Mouse (Mus musculus): Measurements from ENCODE around the gene Sept11. TPM values are rescaled to one million over a fixed set of nuclear protein-coding genes. Genes with fewer than 3 reads are reported as not detected.

Gene Sept11
- total RNA-seq, 2 experiments from 2014 or later = 204 to 212 TPM

DNA sequence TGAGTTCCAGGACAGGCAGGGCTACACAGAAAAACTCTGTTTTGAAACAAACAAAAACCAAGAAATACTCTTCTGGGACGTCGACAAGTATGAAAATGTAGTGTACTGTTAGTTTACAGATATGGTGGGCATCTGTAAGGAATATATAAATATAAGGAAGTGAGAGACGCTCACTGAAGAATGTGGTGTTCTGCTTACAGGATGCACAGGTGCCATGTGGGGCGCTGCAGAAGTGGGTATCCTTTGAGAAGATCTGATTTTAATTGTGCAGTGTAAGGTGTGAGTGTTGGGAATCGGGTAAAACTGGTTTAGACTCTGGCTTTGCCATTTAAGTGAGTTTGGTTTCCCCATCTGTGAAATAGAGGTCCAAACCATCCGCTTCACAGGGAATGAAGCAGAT, 32.1 kb downstream of the Sept11 start:
- no peak for DNase-seq
- intact Hi-C loops (cut with DNase I) = no loop called here

DNA sequence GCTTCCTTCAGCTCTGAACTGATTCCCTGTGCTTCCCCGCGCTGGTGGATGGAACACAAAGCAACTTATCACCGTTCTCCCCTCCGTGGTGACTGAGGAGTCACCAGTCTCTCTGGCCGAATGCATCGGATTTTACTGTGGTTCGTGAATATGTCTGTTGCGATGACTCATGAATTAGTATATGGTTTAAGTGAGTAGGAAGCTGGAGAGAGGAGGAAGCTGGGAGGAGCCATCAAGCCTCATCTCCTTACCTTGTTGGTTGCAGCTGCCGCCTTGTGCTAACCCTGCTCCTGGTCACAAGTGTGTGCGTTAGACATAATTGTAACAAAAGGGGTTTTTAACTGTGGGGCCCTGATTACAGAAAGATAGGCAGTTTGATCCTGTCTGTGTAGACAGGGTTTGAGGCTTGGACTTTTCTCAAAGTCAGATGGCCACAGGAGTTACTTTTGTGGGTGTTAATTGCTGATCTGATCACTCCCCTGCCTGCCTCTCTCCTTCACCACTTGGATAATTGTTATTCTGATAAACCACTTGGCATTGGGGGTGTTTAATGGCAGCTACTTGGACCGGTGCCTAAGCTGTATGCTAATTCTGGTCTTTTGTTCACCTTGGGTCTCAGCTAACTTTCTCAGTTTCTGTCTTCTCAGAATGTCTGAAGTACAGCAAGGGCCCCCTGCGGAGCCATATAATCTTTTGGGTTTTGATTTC, 33.1 kb downstream of the Sept11 start:
- intact Hi-C loops (cut with DNase I) = no loop called here
- DNase-seq = no peak

DNA sequence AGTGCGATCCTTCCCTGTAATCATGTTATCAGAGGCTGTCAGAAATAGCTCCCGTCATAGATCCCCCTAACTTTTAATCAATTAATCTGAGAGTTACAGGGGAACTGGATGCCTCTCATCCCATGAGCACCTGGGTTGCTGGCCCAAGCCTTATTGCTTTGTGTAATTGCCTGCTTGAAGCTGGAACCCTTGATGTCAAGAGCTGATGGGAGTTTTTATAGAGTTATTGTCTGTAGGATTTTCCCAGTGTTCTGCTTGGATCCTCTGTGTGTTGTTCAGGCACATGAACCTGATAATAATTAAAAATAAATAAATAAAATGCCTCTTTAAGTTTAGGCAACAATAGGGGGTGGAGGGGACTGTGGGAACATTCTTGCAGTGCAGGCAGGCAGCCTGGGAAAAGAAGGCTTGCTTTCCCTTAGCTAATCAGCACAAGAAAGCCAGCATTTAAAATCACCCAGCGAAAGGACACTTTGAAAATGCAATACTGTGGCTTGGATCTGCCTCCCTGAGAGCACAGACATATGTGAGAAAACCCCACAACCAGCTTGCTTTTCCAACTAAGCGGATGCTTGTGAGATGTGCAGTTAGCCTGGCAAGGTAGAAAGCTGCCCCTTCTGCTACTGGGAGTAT, 33.8 kb downstream of the Sept11 start:
- DNase-seq = no peak
- intact Hi-C loops (cut with DNase I) = no loop called here

DNA sequence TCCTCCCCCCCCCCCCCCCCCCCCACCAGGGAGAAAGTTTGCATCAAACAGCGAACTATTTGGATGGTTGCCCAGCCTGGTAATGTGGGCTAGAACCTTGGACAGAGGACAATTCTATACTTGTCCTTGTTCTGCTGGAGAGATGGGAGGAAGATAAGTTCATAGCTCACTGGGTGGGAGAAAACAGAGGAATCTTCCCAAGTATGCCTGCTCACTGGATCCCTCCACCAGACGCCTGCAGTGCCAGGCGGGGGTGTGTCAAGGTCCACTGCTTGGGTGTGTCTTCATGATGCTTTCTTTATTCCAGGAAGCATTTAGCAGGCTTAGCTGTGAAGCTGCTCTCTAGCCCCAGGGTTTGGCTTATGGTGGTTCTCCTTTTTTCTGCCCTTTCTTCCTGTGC, 34.5 kb downstream of the Sept11 start:
- intact Hi-C loops (cut with DNase I) = no loop called here
- no peak for DNase-seq

DNA sequence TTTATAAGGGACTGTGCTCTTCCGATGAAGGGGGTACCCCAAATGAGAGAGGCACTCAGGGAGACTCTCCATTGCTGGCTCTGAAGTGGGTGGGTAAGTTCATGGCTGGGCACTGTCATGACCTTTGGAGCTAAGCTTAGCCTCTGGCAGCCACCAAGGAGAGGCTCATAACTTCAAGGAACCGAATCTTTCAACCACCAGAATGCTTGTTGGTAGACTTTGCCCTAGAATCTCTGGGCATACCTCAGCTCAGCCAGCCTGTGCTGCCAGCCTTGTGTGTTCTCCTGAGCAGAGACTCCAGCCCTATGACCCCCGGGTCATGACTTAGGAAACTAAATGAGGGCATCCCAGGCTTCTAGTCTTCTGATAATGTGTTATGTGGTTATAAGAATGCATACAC, 35.5 kb downstream of the Sept11 start:
- no peak for DNase-seq

DNA sequence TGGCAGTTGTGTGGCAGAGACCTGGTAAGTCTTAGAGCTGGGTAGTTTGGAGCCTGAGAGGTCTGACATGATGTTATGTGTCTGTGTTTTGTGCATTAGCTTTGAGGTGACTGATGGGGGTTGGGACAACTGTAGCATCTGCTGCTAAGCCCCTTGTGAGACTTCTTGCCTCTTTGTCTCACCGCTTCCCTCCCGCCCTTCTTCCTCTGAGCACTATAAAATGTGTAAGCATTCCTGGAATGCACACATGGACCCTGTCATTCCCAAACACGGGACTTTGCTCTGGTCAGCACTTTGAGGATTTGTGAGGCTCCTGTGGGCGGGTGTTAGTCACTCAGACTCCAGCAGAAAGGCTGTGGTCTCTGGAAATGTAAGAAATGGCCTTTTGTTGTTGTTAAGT, 36.7 kb downstream of the Sept11 start:
- DNase-seq = no peak
- intact Hi-C loops (cut with DNase I) = no loop called here

More for the DNA sequence above, 35.5 kb downstream of the Sept11 start:
- intact Hi-C loops (cut with DNase I) = no loop called here

DNA sequence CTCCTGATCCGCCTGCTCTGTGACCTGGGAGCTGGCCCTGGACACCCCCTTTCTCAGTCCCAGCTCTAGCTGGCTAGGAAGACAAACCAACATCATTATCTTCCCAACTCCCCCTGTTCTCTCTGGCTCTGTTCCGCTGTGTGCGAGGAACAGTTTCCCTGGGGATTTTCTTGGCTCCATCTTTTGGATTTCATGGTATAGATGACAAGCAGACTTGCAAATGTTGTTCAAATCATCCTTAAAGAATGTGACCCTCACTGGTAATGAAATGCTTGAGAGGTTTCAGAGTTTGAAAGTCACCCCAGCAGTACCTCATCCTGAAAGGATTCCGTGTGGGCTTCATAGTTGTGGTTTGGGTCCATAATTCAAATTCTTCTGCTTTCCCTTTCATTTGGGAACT, 38.2 kb downstream of the Sept11 start:
- intact Hi-C loops (cut with DNase I) = no loop called here
- DNase-seq = no peak

DNA sequence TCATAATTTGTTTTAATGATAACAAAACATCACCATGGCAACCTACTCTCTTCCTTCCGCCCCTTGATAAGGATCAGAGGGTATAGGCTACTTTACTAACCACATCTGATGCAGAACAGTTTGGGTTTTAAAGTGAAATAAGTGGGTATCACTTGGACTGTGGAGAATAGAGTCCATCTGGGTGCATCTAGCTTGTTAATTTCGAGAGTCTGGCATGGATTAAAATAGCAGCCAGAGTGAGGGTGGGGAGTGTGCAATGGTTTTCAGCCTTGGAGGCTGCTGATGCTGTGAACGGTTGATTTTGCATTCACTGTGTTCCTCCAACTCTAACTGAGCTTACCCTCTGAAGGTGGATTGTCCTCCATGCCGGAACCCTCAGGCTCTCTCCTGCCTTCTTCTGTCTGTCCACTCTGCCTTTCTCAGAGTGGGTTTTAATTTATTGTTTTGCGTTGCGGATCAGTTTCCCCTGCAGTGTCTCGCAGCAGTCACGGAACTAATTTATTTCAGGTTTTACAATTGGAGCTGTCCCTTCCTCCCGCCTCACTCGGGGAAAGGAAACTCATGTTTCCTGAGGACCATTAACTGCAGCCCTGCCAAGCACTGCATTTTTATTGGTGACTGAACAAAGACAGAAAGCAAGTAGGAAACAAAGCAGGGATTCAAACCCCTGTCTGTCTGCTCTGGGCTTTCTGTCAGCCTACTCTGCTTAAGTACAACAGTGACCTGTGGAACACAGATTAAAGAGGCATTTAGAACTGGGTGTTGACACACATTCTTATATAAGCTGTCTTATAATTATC, 40.4 kb downstream of the Sept11 start:
- no peak for DNase-seq
- intact Hi-C loops (cut with DNase I) = no loop called here

DNA sequence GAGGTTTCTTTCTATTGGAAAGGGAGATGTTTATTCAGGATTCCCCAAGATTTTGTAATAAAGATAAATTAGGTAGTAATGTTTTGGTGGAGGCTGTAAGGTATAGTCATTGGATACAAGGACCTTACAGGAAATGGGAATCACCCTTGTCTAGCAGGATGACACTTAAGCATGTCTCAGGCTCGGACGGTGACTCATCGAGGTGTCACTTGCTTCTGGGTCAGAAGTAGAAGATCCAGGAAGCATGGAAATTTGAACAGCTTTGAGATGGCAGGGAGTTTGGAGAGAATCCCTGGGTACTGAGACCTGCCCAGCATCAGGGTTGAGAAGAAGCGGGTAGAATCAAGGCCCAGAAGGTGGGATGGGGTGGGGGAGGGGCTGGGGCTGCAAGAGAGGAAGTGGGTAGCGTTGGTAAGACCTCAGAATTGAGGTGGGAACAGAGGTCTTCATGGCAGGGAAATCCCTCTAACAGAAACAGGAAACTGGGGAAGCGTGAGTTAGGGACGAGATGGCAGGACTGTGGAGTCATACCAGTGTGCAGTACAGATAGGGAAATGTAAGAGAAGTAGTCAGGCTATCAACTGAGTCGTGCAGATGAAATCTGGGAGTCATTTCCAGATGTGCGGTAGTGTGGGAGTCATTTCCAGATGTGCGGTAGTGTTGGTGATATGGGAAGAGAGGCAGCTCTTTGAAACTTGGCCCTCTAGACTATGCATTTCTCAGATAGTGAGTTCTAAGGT, 42.3 kb downstream of the Sept11 start:
- DNase-seq = no peak
- intact Hi-C loops (cut with DNase I) = no loop called here

DNA sequence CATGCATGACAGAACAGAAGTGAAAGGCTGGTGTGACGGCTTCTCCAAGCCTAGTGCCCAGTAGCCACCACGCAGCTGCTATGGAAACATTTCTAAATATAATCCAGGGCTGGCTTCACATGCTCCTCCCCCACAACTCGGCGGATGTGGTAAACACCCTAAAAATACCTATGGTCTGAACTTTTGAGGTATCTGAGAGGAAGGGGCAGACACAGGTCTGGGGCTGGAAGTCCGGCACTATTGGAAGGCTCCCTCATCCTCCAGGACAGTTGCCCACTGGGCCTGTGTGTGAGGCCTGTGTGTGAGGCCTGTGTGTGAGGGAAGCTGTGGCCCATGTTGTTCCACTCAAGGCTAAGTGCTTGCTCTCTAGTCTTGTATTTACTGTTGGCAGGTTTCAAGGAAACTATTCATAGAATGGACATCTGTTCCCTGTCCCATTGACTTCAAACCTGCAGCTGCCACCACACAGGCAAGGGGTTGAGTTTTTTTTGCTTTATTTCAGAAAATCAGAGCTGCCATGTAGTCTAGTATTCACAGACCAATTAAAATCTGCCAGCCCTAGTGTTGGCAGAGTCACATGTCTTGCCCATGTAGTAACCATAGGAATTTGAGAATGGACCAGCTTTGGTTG, 43.8 kb downstream of the Sept11 start:
- intact Hi-C loops (cut with DNase I) = no loop called here
- no peak for DNase-seq

DNA sequence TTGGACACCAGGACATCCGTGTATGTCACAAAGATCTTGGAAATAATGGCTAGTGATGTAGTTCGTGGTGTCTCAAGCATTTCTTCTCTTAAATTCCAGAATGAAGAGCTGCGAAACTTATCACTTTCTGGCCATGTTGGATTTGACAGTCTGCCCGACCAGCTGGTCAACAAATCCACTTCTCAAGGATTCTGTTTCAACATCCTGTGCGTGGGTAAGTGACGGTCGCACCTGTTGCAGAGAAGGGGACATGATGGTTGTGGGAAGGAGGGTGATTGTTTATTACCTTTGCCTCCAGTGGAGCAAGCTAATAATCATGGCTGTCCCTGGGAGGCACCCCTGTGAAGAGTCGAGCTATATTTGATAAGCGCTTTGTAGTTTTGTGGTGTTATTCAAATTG, 46.1 kb downstream of the Sept11 start:
- DNase-seq = no peak
- intact Hi-C loops (cut with DNase I) = no loop called here

DNA sequence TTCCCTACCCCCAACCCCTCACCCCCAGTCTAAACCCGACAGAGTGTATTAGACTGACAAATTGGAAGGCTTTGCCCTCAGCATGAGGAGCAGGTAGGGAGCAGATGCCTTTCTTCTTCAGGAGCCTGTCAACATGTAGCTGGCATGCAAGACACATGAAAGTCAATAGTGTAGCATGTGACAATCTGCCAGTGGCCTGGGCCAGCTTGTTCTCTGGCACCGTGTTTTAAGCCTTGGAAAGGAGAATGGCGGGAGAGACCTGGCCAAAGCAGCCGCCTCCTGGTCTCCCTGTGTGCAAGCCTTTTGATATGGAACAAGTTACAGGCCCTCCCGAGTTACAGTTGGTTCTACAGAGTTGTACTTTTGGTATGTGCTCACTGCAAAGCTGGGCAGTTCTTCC, 47.5 kb downstream of the Sept11 start:
- peak; percentile 38 for DNase-seq
- intact Hi-C loops (cut with DNase I) = loop anchor here (5.0 kb wide), 1 partner anchor 43 kb away; no protein-coding TSS in a partner anchor

DNA sequence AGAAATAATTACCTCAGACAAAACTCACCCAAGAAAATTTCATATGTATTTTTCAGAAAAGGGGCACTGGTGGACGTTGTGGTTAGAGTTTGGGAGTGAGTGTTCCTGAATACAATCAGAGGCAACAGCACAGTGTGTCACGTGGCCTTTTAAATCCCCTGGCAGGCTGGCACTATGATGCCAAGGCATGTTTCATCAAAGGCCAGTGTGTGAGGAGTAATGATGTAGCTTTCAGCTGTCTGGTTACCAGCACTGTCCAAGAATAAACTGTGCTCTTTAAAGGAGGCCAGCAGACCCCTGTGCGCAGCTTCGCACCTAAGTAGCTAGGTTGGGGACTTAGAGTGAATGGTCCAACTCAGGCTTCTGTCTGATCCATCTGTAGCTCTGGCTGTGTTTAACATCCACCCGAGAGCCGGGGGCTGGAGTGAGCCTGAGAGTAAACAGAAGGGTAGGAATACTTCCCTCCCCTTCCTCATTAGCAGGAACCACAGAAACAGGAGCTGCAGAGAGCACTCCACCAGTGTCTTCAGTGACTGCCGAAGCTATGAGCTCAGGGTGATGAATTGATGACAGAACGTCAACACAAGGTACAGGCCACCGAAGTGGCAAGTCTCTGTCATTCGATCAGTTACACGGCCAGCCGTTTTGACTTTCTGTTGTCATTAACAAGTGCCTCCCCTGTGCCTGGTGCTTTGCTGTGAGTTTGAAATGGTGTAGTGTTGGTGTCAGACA, 50.3 kb downstream of the Sept11 start:
- intact Hi-C loops (cut with DNase I) = loop anchor here (5.0 kb wide), 1 partner anchor 46 kb away; no protein-coding TSS in a partner anchor
- DNase-seq = no peak

DNA sequence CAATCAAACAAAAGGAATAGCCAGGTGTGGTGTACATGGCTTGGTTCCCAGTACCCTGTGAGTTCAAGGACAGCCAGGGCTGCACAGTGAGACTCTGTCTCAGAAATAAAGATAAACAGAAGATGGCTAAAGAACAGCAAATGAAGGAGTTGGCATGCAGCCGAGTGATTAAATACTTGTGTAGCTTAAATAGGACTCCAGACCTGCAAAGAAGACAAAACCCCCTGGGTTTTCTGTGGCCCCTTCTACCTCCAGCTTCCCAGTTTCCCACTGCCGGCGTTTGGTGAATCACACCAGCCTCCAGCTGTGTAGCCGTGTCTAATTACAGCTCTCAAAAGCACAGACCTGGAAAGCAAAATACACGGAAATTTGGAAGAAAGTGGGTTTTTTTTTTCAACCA, 51.6 kb downstream of the Sept11 start:
- intact Hi-C loops (cut with DNase I) = loop anchor here (5.0 kb wide), 1 partner anchor 48 kb away; no protein-coding TSS in a partner anchor
- no peak for DNase-seq

DNA sequence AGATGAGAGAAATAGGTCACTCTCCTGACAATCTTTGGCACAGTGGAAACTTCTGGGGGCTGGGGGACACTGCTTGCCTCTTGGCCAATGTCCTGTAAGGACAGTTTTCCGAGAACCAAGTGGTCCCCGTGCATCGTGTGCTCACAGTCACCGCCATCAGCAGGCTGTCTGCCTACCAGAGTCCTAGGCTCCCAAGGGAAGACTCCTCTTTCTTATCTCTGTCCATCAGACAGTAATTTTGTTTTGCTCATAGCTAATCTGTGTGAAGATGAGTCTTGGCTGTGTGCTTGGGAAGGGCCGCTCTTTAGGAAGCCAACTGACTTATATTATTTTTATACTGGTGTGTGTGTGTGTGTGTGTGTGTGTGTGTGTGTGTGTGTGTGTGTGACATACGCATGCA, 52.3 kb downstream of the Sept11 start:
- no peak for DNase-seq
- intact Hi-C loops (cut with DNase I) = no loop called here

DNA sequence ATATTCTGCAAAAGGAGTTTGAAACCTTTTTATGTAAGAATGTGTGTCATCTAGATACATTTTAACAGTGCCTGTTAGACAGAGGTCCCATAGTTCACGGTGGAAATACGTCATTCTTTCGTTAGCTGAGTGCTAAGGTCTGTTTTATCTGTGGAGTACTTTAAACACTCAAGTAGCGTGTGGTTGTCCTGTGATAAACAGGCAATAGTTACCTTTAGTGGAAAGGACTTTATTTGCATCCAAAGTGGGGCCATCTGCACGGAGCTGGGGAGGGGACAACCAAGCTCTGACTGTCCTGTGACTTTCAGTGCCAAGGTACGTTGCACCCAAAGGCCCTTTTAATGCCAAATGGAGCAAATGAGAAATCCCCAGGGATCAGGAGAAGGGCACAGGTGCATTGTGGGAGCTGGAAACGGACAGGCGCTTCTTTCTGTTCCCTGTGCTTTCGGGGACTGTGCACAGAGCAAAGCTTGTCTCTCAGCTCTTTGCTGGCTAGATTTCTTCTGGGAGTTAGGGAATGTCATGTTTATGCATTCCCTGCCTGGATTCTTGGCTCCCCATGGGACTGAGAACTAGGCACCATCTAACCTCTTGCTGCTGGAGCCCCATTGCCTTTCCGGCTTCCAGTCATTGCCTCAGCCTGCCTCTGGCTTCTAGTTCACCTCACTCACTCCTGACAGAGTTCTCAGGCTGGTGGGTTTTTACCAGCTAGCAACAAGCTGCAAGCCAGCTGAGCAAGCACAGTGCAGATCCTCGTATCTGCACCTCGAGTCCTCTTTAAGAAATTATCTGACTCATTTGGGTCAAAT, 56.9 kb downstream of the Sept11 start:
- intact Hi-C loops (cut with DNase I) = no loop called here
- no peak for DNase-seq

DNA sequence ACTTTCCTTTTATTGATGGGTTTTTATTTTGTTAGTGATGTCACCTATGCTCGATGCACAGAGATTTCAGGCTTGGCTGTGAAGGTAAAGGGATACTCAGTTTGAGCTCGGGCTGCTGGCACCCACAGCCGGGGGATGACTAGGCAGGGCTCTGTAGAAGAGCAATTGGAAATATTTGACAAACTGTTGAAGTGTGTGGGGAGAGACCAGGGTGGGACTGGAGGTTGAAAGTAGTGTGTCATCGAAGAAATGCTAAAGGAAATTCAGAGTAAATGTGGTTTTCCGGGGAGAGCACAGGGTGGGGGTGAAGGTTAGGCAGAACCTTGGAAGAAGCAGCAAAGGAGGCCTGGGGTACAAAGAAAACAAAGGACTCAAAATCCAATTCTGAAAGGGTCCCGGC, 58.7 kb downstream of the Sept11 start:
- intact Hi-C loops (cut with DNase I) = no loop called here
- no peak for DNase-seq

DNA sequence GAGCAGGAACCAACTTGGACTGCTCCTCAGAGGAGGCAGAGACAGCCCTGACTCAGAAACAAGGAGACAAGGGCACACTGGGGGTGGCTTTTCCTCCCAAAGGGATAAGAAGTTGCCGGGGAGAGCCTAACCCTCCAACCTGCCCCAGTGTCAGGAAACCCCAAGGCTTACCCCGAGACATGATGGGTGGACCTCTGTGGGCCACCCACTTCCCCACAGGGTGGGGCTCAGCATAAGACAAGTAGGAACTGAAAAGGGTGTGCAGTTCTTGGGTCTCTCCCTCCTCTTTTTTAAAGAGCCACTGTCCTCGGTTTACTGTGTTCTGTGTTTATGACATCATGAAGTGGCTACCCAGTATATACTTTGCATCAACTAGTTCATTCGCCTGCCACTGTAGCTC, 59.2 kb downstream of the Sept11 start:
- intact Hi-C loops (cut with DNase I) = no loop called here
- DNase-seq = no peak

DNA sequence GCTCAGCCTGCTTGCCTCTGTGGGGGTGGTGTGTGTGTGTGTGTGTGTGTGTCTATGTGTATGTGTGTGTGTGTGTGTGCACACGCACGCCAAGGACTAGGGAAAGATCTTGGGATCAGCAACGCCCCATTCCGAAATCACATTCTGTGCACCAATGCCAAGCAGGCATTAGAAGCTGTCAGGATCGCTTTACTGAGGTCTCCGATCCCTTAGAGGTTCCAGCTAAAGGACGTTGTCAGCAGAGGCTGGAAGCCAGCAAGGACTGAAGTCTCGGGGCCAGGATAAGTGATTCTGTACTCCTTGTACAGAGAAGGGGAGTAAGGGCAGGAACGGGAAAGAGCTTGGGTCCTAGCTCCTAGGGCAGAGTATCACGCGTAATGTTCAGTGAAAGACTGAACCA, 61.2 kb downstream of the Sept11 start:
- no peak for DNase-seq
- intact Hi-C loops (cut with DNase I) = no loop called here
